Mouse (Mus musculus) E14TG2a.4 (cell line): ENCODE data around the gene Cebpzos.

Experiments
- CTCF ChIP-seq: conservative IDR thresholded peaks from 2 replicates; pipeline ENCODE4 v1.5.1; 2014; ENCODE audit warnings: low read length
- NANOG ChIP-seq: IDR thresholded peaks from 2 replicates; pipeline ENCODE4 v1.6.1; 2014; ENCODE audit warnings: borderline replicate concordance, low read length, mixed read lengths
- POU5F1 ChIP-seq: IDR thresholded peaks from 2 replicates; pipeline ENCODE4 v1.6.1; 2014; ENCODE audit warnings: low read length, borderline replicate concordance

GRCm38 (mm10) chr17:78882401-78883112, 33.7 kb upstream of the Cebpzos start, which contains the start of gene Eif2ak2:
- TF ChIP-seq CTCF, result no peak
- no peak for TF ChIP-seq POU5F1
- no peak for TF ChIP-seq NANOG
